Mouse (Mus musculus) MEL (cell line): ENCODE measurements at regions not wholly inside any gene's neighbourhood (a gene's known extent, or its start where the extent isn't known, plus 50 kb on each side); places are given as distances from the start of the nearest gene placed in this dataset.
A peak's percentile ranks its signal among the peaks of the same experiment; 100 is the strongest.

Experiments
- DNase-seq: peaks from one replicate; pipeline ENCODE4 v3.0.0; 2011; ENCODE audit warnings: low read depth, low spot score
- H3K27ac ChIP-seq: 2 replicates; pipeline ENCODE4 v1.5.1; 2012; ENCODE audit warnings: low read depth, mild to moderate bottlenecking, control low read depth, low read length, moderate library complexity; ENCODE audit not compliant: control insufficient read depth
- H3K27me3 ChIP-seq, 2 experiments: fragments of 150-350 bp in 1 of 2; sonication (generic) in 1 of 2; 2 replicates each; pipeline ENCODE4 v1.6.1; 2012; ENCODE audit warnings: low read length in 2 of 2, mild to moderate bottlenecking in 2 of 2, improper control_type of control experiment in 1 of 2, moderate library complexity in 1 of 2; ENCODE audit not compliant: insufficient read depth in 2 of 2, control insufficient read depth in 1 of 2
- H3K36me3 ChIP-seq, 2 experiments: 2 replicates each; pipeline ENCODE4 v1.6.1; 2012 to 2014; ENCODE audit warnings: low read length in 2 of 2, improper control_type of control experiment in 1 of 2, inconsistent platforms in 1 of 2, mild to moderate bottlenecking in 1 of 2; ENCODE audit not compliant: insufficient read depth in 2 of 2, control insufficient read depth in 1 of 2
- H3K4me1 ChIP-seq, 2 experiments: fragments of 150-350 bp in 1 of 2; sonication (generic) in 1 of 2; 2 replicates each; pipeline ENCODE4 v1.6.1; 2012; ENCODE audit warnings: low read length in 2 of 2, improper control_type of control experiment in 1 of 2, mild to moderate bottlenecking in 1 of 2; ENCODE audit not compliant: insufficient read depth in 2 of 2, control insufficient read depth in 1 of 2
- H3K4me3 ChIP-seq, 2 experiments: fragments of 150-350 bp in 1 of 2; sonication (generic) in 1 of 2; 2 replicates each; pipeline ENCODE4 v1.5.1; 2012; ENCODE audit warnings: low read depth in 2 of 2, low read length in 2 of 2, mild to moderate bottlenecking in 2 of 2, moderate library complexity in 2 of 2, control low read depth in 1 of 2, improper control_type of control experiment in 1 of 2; ENCODE audit not compliant: control insufficient read depth in 1 of 2, insufficient read depth in 1 of 2
- H3K79me2 ChIP-seq: 2 replicates; pipeline ENCODE4 v1.6.1; 2012; ENCODE audit warnings: mild to moderate bottlenecking, low read length, moderate library complexity; ENCODE audit not compliant: control insufficient read depth, poor library complexity, insufficient read depth
- H3K9ac ChIP-seq: 2 replicates; pipeline ENCODE4 v1.6.1; 2012; ENCODE audit warnings: low read depth, mild to moderate bottlenecking, control low read depth, low read length, moderate library complexity; ENCODE audit not compliant: control insufficient read depth, poor library complexity, severe bottlenecking
- H3K9me3 ChIP-seq: fragments of 150-350 bp; sonication (generic); replicated peaks from 2 replicates; pipeline ENCODE4 v1.6.1; 2012; ENCODE audit warnings: mild to moderate bottlenecking, low read length, improper control_type of control experiment, moderate library complexity; ENCODE audit not compliant: insufficient read depth
- BHLHE40 ChIP-seq: IDR thresholded peaks from 2 replicates; pipeline ENCODE4 v1.6.1; 2012; ENCODE audit warnings: low read depth, mild to moderate bottlenecking, inconsistent platforms, low read length, improper control_type of control experiment, borderline replicate concordance
- CHD1 ChIP-seq: IDR thresholded peaks from 2 replicates; pipeline ENCODE4 v1.6.1; 2012; ENCODE audit warnings: low read depth, mild to moderate bottlenecking, inconsistent platforms, low read length, improper control_type of control experiment
- CHD2 ChIP-seq: IDR thresholded peaks from 2 replicates; pipeline ENCODE4 v1.6.1; 2011; ENCODE audit warnings: low read length, improper control_type of control experiment
- CTCF ChIP-seq, 3 experiments: IDR thresholded peaks in 2 of 3; conservative IDR thresholded peaks in 1 of 3; 2 replicates each; pipeline ENCODE4 v1.5.1; 2011 to 2012; ENCODE audit warnings: low read length in 3 of 3, low read depth in 2 of 3, mild to moderate bottlenecking in 2 of 3, improper control_type of control experiment in 1 of 3, inconsistent platforms in 1 of 3, mixed read lengths in 1 of 3, moderate library complexity in 1 of 3; ENCODE audit not compliant: control insufficient read depth in 1 of 3, insufficient read depth in 1 of 3, poor library complexity in 1 of 3, severe bottlenecking in 1 of 3
- E2F4 ChIP-seq: IDR thresholded peaks from 2 replicates; pipeline ENCODE4 v1.6.1; 2011; ENCODE audit warnings: low read depth, low read length, improper control_type of control experiment, borderline replicate concordance
- ELF1 ChIP-seq: IDR thresholded peaks from 2 replicates; pipeline ENCODE4 v1.6.1; 2014; ENCODE audit warnings: low read depth, mild to moderate bottlenecking, inconsistent platforms, low read length, improper control_type of control experiment, moderate library complexity
- EP300 ChIP-seq, 2 experiments: IDR thresholded peaks; 2 replicates each; pipeline ENCODE4 v1.6.1; 2011; ENCODE audit warnings: improper control_type of control experiment in 2 of 2, low read length in 2 of 2, low read depth in 1 of 2, mild to moderate bottlenecking in 1 of 2
- ETS1 ChIP-seq: IDR thresholded peaks from 2 replicates; pipeline ENCODE4 v1.6.1; 2012; ENCODE audit warnings: low read depth, mild to moderate bottlenecking, inconsistent platforms, low read length, improper control_type of control experiment, moderate library complexity
- GATA1 ChIP-seq: IDR thresholded peaks from 2 replicates; pipeline ENCODE4 v1.6.1; 2011; ENCODE audit warnings: low read depth, low read length, improper control_type of control experiment
- HCFC1 ChIP-seq: IDR thresholded peaks from 2 replicates; pipeline ENCODE4 v1.6.1; 2012; ENCODE audit warnings: low read depth, mild to moderate bottlenecking, inconsistent platforms, low read length, improper control_type of control experiment, moderate library complexity
- JUND ChIP-seq: IDR thresholded peaks from 2 replicates; pipeline ENCODE4 v1.6.1; 2011; ENCODE audit warnings: low read depth, mild to moderate bottlenecking, improper control_type of control experiment, low read length
- KAT2A ChIP-seq: conservative IDR thresholded peaks from 2 replicates; pipeline ENCODE4 v1.6.1; 2012; ENCODE audit warnings: low read depth, low read length, improper control_type of control experiment, inconsistent platforms
- MAFK ChIP-seq: IDR thresholded peaks from 2 replicates; pipeline ENCODE4 v1.6.1; 2011; ENCODE audit warnings: low read depth, mild to moderate bottlenecking, low read length, improper control_type of control experiment, borderline replicate concordance
- MAX ChIP-seq: IDR thresholded peaks from 2 replicates; pipeline ENCODE4 v1.6.1; 2011; ENCODE audit warnings: low read length, improper control_type of control experiment
- MAZ ChIP-seq: IDR thresholded peaks from 2 replicates; pipeline ENCODE4 v1.6.1; 2012; ENCODE audit warnings: low read depth, mild to moderate bottlenecking, inconsistent platforms, low read length, improper control_type of control experiment
- MEF2A ChIP-seq: IDR thresholded peaks from 2 replicates; pipeline ENCODE4 v1.6.1; 2014; ENCODE audit warnings: low read depth, mild to moderate bottlenecking, inconsistent platforms, low read length, improper control_type of control experiment; ENCODE audit not compliant: poor library complexity, insufficient replicate concordance, severe bottlenecking; ENCODE audit errors: extremely low read depth
- MXI1 ChIP-seq: IDR thresholded peaks from 2 replicates; pipeline ENCODE4 v1.6.1; 2011; ENCODE audit warnings: mild to moderate bottlenecking, low read depth, low read length, improper control_type of control experiment
- MYB ChIP-seq: IDR thresholded peaks from 2 replicates; pipeline ENCODE4 v1.6.1; 2011; ENCODE audit warnings: mild to moderate bottlenecking, low read depth, low read length, improper control_type of control experiment
- MYC ChIP-seq: IDR thresholded peaks from 2 replicates; pipeline ENCODE4 v1.6.1; 2011; ENCODE audit warnings: low read depth, mild to moderate bottlenecking, low read length, improper control_type of control experiment, moderate library complexity
- NELFE ChIP-seq: IDR thresholded peaks from 2 replicates; pipeline ENCODE4 v1.6.1; 2011; ENCODE audit warnings: low read depth, low read length, improper control_type of control experiment
- NRF1 ChIP-seq: IDR thresholded peaks from 2 replicates; pipeline ENCODE4 v1.6.1; 2014; ENCODE audit warnings: low read depth, mild to moderate bottlenecking, inconsistent platforms, low read length, improper control_type of control experiment, moderate library complexity; ENCODE audit not compliant: poor library complexity, insufficient read depth, severe bottlenecking
- POLR2AphosphoS5 ChIP-seq: IDR thresholded peaks from 2 replicates; pipeline ENCODE4 v1.6.1; 2012; ENCODE audit warnings: low read depth, borderline replicate concordance, mild to moderate bottlenecking, inconsistent platforms, low read length, moderate library complexity, mixed read lengths
- RAD21 ChIP-seq: IDR thresholded peaks from 2 replicates; pipeline ENCODE4 v1.6.1; 2011; ENCODE audit warnings: mild to moderate bottlenecking, low read depth, low read length, improper control_type of control experiment
- RCOR1 ChIP-seq: IDR thresholded peaks from 2 replicates; pipeline ENCODE4 v1.6.1; 2012; ENCODE audit warnings: low read depth, mild to moderate bottlenecking, inconsistent platforms, low read length, improper control_type of control experiment
- SIN3A ChIP-seq: IDR thresholded peaks from 2 replicates; pipeline ENCODE4 v1.6.1; 2012; ENCODE audit warnings: low read length, improper control_type of control experiment, inconsistent platforms
- SMC3 ChIP-seq: IDR thresholded peaks from 2 replicates; pipeline ENCODE4 v1.6.1; 2011; ENCODE audit warnings: low read depth, low read length, improper control_type of control experiment
- TBP ChIP-seq: IDR thresholded peaks from 2 replicates; pipeline ENCODE4 v1.8.0; 2011; ENCODE audit warnings: low read depth, low read length, improper control_type of control experiment
- TCF12 ChIP-seq: IDR thresholded peaks from 2 replicates; pipeline ENCODE4 v1.6.1; 2014; ENCODE audit warnings: low read depth, mild to moderate bottlenecking, inconsistent platforms, low read length, improper control_type of control experiment, moderate library complexity
- UBTF ChIP-seq: IDR thresholded peaks from 2 replicates; pipeline ENCODE4 v1.6.1; 2012; ENCODE audit warnings: low read depth, mild to moderate bottlenecking, inconsistent platforms, low read length, improper control_type of control experiment, moderate library complexity, borderline replicate concordance; ENCODE audit not compliant: insufficient read depth
- USF1 ChIP-seq: IDR thresholded peaks from 2 replicates; pipeline ENCODE4 v1.6.1; 2014; ENCODE audit warnings: low read depth, mild to moderate bottlenecking, inconsistent platforms, low read length, improper control_type of control experiment, moderate library complexity
- USF2 ChIP-seq, 2 experiments: IDR thresholded peaks; 2 replicates each; pipeline ENCODE4 v1.6.1; 2011 to 2012; ENCODE audit warnings: improper control_type of control experiment in 2 of 2, low read length in 2 of 2, borderline replicate concordance in 1 of 2, inconsistent platforms in 1 of 2, low read depth in 1 of 2, mild to moderate bottlenecking in 1 of 2; ENCODE audit not compliant: insufficient read depth in 1 of 2
- ZC3H11A ChIP-seq: IDR thresholded peaks from 2 replicates; pipeline ENCODE4 v1.6.1; 2012; ENCODE audit warnings: low read depth, mild to moderate bottlenecking, inconsistent platforms, low read length, improper control_type of control experiment
- ZKSCAN1 ChIP-seq: IDR thresholded peaks from 2 replicates; pipeline ENCODE4 v1.6.1; 2012; ENCODE audit warnings: low read depth, mild to moderate bottlenecking, inconsistent platforms, low read length, improper control_type of control experiment, moderate library complexity
- ZMIZ1 ChIP-seq: IDR thresholded peaks from 2 replicates; pipeline ENCODE4 v1.6.1; 2012; ENCODE audit warnings: low read depth, mild to moderate bottlenecking, inconsistent platforms, low read length, improper control_type of control experiment, moderate library complexity
- ZNF384 ChIP-seq: IDR thresholded peaks from 2 replicates; pipeline ENCODE4 v1.6.1; 2012; ENCODE audit warnings: low read depth, mild to moderate bottlenecking, inconsistent platforms, low read length, improper control_type of control experiment

DNA sequence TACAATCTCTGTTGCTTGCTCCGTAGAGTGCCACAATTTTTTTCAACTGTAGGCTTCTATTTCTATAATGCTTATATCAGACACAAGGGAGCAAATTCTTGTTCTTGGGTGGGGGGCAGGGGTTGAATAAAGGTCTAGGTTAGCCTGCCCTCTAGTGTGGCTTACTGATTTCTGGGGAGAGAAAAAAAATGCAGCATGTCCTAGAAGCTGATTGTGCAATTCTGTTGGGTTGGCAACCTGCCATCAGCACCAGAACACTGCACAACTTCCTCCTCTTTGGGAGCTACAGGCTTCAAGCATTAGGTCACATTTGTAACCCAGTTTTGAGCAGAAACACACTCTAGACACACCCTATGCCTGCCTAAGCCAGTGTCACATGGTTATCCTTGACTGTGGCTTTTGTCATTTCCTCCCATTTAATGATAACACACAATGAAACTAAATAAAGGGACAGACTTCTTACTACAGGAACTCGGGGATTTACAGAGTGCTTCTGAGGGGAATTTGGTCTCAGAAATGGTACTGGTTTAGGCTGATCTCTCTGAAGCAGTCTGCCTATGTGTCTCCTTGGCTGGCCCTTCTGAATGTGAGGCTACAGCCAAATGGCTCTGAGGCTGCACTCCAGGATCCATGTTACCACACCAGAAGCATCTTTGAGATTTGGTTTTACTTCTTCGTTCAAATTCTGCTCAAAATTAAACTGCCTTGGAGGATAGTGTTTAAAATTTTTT lies 389.2 kb downstream of the Atp6ap1l start:
- H3K4me1 ChIP-seq: peaks cover 0 to 2% of the 10 kb centered on the region in 2 experiments; a peak in 1 of 4 replicates
- H3K27ac ChIP-seq: peak overlapping the region; percentile 49; the same call in 1 of the 2 replicates
- no peaks in the 10 kb centered on the region for H3K79me2 ChIP-seq
- DNase-seq: peak; percentile 91
- H3K36me3 ChIP-seq: peaks cover 0 to 2% of the 10 kb centered on the region in 2 experiments; a peak in 1 of 4 replicates
- no peak overlapping the region; the same call in 1 of the 2 replicates for H3K9ac ChIP-seq
- peak overlapping the region in 1 of 2 experiments; percentile 30; a peak in 1 of 4 replicates for H3K4me3 ChIP-seq
- H3K27me3 ChIP-seq: no peaks in the 10 kb centered on the region
- H3K9me3 ChIP-seq: no peaks in the 10 kb centered on the region
- TF ChIP-seq TBP (no peak), GATA1 (peak; percentile 58), MYB (no peak), NELFE (no peak), RCOR1 (0 out of 2 replicates have a peak, but pooled peaks have one; percentile 19), EP300 (IDR thresholded peaks at IDR 0.05; ENCODE audit: low read depth in 1 of 2, low read length in 2 of 2) (peak; percentile 42 to 56; a peak in 3 of 4 replicates), POLR2AphosphoS5 (no peak), HCFC1 (peak; percentile 42; the same call in 1 of the 2 replicates), ZNF384 (peak; percentile 89), USF1 (peak; percentile 84), CHD1 (no peak), MEF2A (no peak), SMC3 (peak; percentile 27), USF2 (IDR thresholded peaks at IDR 0.05; ENCODE audit: borderline replicate concordance in 1 of 2, insufficient read depth in 1 of 2, low read depth in 1 of 2, low read length in 2 of 2) (0 out of 4 replicates have a peak, but pooled peaks of 1 of the 2 experiments have one; percentile 33), E2F4 (no peak), MAX (peak; percentile 86), JUND (no peak), ZC3H11A (no peak), RAD21 (peak; percentile 34), CTCF (IDR thresholded peaks at IDR 0.05 in 2 of 3, conservative IDR thresholded peaks at IDR 0.05 in 1 of 3; ENCODE audit: control insufficient read depth in 1 of 3, insufficient read depth in 1 of 3, low read depth in 2 of 3, low read length in 3 of 3, poor library complexity in 1 of 3, severe bottlenecking in 1 of 3) (peak in 1 of 3 experiments; percentile 44; a peak in 2 of 6 replicates), MAZ (no peak), MAFK (peak; percentile 52), NRF1 (no peak), SIN3A (peak; percentile 59), MXI1 (peak; percentile 36; the same call in 1 of the 2 replicates), CHD2 (no peak), ZKSCAN1 (no peak), TCF12 (no peak), ELF1 (no peak), BHLHE40 (peak; percentile 34; the same call in 1 of the 2 replicates), ETS1 (peak; percentile 94), KAT2A (no peak), UBTF (no peak), ZMIZ1 (no peak), MYC (peak; percentile 80)
